Mouse (Mus musculus) monocyte, adult 5-6 weeks (primary cell): ENCODE results near the gene Elmo1. TPM values are rescaled to one million over a fixed set of nuclear protein-coding genes. Genes with fewer than 3 reads are reported as not detected.

Experiments used
- ATAC-seq: fragments of 153-309, 156-312 bp; replicated peaks from 2 replicates; pipeline ENCODE4 v1.8.0; 2017; ENCODE audit warnings: mild to moderate bottlenecking; ENCODE audit not compliant: low TSS enrichment, insufficient number of reproducible peaks, severe bottlenecking, poor library complexity, low FRiP score
- total RNA-seq: library from RNA; stranded (forward); fragments of 200-1000, 200-491, 200-594 nt; gene quantifications from 3 replicates; pipeline ENCODE4 v1.2.3, GENCODE M21; 2017

Elmo1 gene
- total RNA-seq, 1 experiment from 2014 or later: 71.9 TPM

- peak; percentile 96 for ATAC-seq
These were observed 49.6 kb downstream of the Elmo1 start for GRCm38 (mm10) chr13:20139825-20140665.

- ATAC-seq: no peak
These were observed 52.2 kb downstream of the Elmo1 start for GRCm38 (mm10) chr13:20142637-20143036.

- no peak for ATAC-seq
These were observed 56.5 kb downstream of the Elmo1 start for GRCm38 (mm10) chr13:20146848-20147247.

GRCm38 (mm10) chr13:20147736-20148135, 57.3 kb downstream of the Elmo1 start:
- ATAC-seq: no peak

GRCm38 (mm10) chr13:20150130-20150835, 59.9 kb downstream of the Elmo1 start:
- ATAC-seq: no peak

GRCm38 (mm10) chr13:20151302-20151978, 61.0 kb downstream of the Elmo1 start:
- ATAC-seq: peak; percentile 87

- ATAC-seq: no peak
These were observed 66.7 kb downstream of the Elmo1 start for GRCm38 (mm10) chr13:20157059-20157458.

- no peak for ATAC-seq
These were observed 67.1 kb downstream of the Elmo1 start for GRCm38 (mm10) chr13:20157529-20157928.

GRCm38 (mm10) chr13:20163339-20163954, 73.1 kb downstream of the Elmo1 start:
- no peak; the same call in 1 of the 2 replicates for ATAC-seq

GRCm38 (mm10) chr13:20164837-20165236, 74.4 kb downstream of the Elmo1 start:
- no peak for ATAC-seq

GRCm38 (mm10) chr13:20173987-20174654, 83.7 kb downstream of the Elmo1 start:
- no peak for ATAC-seq

GRCm38 (mm10) chr13:20174655-20175280, 84.4 kb downstream of the Elmo1 start:
- ATAC-seq: no peak

- ATAC-seq: peak; percentile 54
These were observed 90.3 kb downstream of the Elmo1 start for GRCm38 (mm10) chr13:20180738-20181137.

GRCm38 (mm10) chr13:20181321-20181720, 90.9 kb downstream of the Elmo1 start:
- ATAC-seq: no peak

- ATAC-seq: no peak
These were observed 91.9 kb downstream of the Elmo1 start for GRCm38 (mm10) chr13:20182239-20182825.

GRCm38 (mm10) chr13:20183512-20184238, 93.3 kb downstream of the Elmo1 start:
- no peak for ATAC-seq
